Comparison of ENCODE assay signal across 8 mouse cellular contexts in the genomic region with DNA sequence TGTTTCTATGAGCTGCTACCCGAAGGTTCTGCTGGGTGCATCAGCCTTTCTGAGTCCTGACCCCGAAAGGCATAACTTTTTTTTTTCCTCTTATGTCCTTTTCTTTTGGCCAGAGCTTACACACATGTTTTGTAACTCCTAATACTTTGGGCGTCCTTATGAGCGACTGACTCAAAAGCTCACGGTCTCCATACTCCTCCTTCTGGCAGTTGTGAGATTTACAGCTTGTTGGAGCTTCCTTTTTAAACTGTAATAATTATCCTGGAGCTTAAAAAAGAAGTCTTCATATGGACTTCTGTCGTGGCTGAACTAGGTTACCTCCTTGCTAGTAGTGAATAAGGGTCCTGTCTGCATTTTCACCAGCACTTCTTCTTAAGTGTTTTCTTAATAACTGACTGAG. TPM values are rescaled to one million over a fixed set of nuclear protein-coding genes. Genes with fewer than 3 reads are reported as not detected.
A peak's percentile ranks its signal among the peaks of the same experiment; 100 is the strongest.
DNase-seq lines count a peak whose midpoint lies in the region; TF ChIP-seq lines count a peak whose summit lies in the region.

No protein-coding gene starts in this region.

- H3K27me3 ChIP-seq in heart, embryonic 10.5 days (ENCODE audit: insufficient read depth, poor library complexity, severe bottlenecking) = no peaks in the 10 kb centered on the region
- no peaks in the 10 kb centered on the region for H3K27me3 ChIP-seq in thymus, adult 2 months (ENCODE audit: control insufficient read depth, insufficient read depth, low read length)

- H3K9me3 ChIP-seq in heart, embryonic 10.5 days = no peaks in the 10 kb centered on the region

- H3K36me3 ChIP-seq in heart, embryonic 10.5 days = no peaks in the 10 kb centered on the region
- H3K36me3 ChIP-seq in thymus, adult 2 months (ENCODE audit: control insufficient read depth, insufficient read depth, low read length) = no peaks in the 10 kb centered on the region

- no peak overlapping the region for H3K27ac ChIP-seq in heart, embryonic 10.5 days
- no peak overlapping the region for H3K27ac ChIP-seq in thymus, adult 2 months (ENCODE audit: control insufficient read depth, insufficient read depth, low read length)

- peak; percentile 37 for DNase-seq in heart, adult 8-10 months (ENCODE audit: low spot score)
- no peak for DNase-seq in heart, embryonic 10.5 days (ENCODE audit: low spot score)
- DNase-seq in thymus, postnatal 0 days (ENCODE audit: low spot score) = peak; percentile 28
- DNase-seq in thymus, adult 2 months = no peak
- peak; percentile 58 for DNase-seq in embryo, embryonic 10 days (ENCODE audit: low spot score)
- DNase-seq in lung, adult 18-20 months = peak; percentile 7 to 35
- DNase-seq in spleen, adult 18-20 months = no peak
- no peak for DNase-seq in spleen, adult 12 weeks (ENCODE audit: low spot score)

- WGBS in heart, embryonic 10.5 days = 20% methylated on average over 6 of the region's 6 CpGs
- 12% methylated on average over 6 of the region's 6 CpGs for WGBS in thymus, adult 2 months

- TF ChIP-seq CTCF in thymus, adult 2 months (IDR thresholded peaks at IDR 0.05; ENCODE audit: borderline replicate concordance, control insufficient read depth, extremely low read depth, insufficient read depth, low read length, poor library complexity) = no peak

- TF ChIP-seq POLR2A in thymus, adult 2 months (IDR thresholded peaks at IDR 0.05; ENCODE audit: control insufficient read depth, extremely low read depth, insufficient read depth, low read length, poor library complexity) = no peak

- no peaks in the 10 kb centered on the region for H3K4me1 ChIP-seq in heart, embryonic 10.5 days
- no peaks in the 10 kb centered on the region for H3K4me1 ChIP-seq in thymus, adult 2 months (replicated peaks; ENCODE audit: control insufficient read depth, insufficient read depth, low read length)

- H3K4me3 ChIP-seq in heart, embryonic 10.5 days = no peak overlapping the region
- no peak overlapping the region for H3K4me3 ChIP-seq in thymus, adult 2 months (ENCODE audit: control insufficient read depth, insufficient read depth, low read length)

RNA-seq across cellular contexts. Expression of a gene that starts 16.7 kb away (rescaled TPM):
- 10 to 100 TPM; 17.3 to 21.6 (median 19.3) TPM for total RNA-seq in heart, adult 8-10 months (2022)
- polyA plus RNA-seq in heart, embryonic 10.5 days (2016; fragmentation: Nextera tagmentation; extraction: Ambion mirVana) = 19.1 and 24.6 TPM in 2 replicates
- polyA plus RNA-seq in thymus, postnatal 0 days (2015; fragmentation: Nextera tagmentation; extraction: Ambion mirVana) = 20.8 and 25.1 TPM in 2 replicates
- polyA plus RNA-seq in thymus, adult 2 months (2012; rRNA removed) = 16.5 and 16.8 TPM in 2 replicates

RNA-seq across cellular contexts. Expression of a gene that starts 28.6 kb away (rescaled TPM):
- total RNA-seq in heart, adult 8-10 months (2022) = 1 to 10 TPM; 4.8 to 6.0 (median 5.3) TPM
- 9.1 and 9.8 TPM in 2 replicates for polyA plus RNA-seq in heart, embryonic 10.5 days (2016; fragmentation: Nextera tagmentation; extraction: Ambion mirVana)
- polyA plus RNA-seq in thymus, postnatal 0 days (2015; fragmentation: Nextera tagmentation; extraction: Ambion mirVana) = 2.2 and 2.6 TPM in 2 replicates
- polyA plus RNA-seq in thymus, adult 2 months (2012; rRNA removed) = 1.1 and 1.6 TPM in 2 replicates

Comparison
In these comparisons a context has a peak if more than half of its experiments do, and no peak if none do; other contexts are left out.
1. DNase-seq: peak in heart, adult 8-10 months (single experiment), thymus, postnatal 0 days (single experiment), embryo, embryonic 10 days (single experiment) and lung, adult 18-20 months (2 of 2); none in heart, embryonic 10.5 days (single experiment), thymus, adult 2 months (single experiment), spleen, adult 18-20 months (0 of 2) and spleen, adult 12 weeks (single experiment).